Mouse (Mus musculus) ES-Bruce4 (cell line): Measurements from ENCODE around the gene Parg.

Experiments
- CTCF ChIP-seq: IDR thresholded peaks from one replicate; pipeline ENCODE4 v1.8.1; 2011; ENCODE audit warnings: low read depth, low read length
- EP300 ChIP-seq: IDR thresholded peaks from 2 replicates; pipeline ENCODE4 v1.6.1; 2011; ENCODE audit warnings: low read depth, low read length; ENCODE audit not compliant: insufficient read depth
- POLR2A ChIP-seq: IDR thresholded peaks from one replicate; pipeline ENCODE4 v1.8.1; 2011; ENCODE audit warnings: low read length; ENCODE audit not compliant: insufficient read depth

DNA sequence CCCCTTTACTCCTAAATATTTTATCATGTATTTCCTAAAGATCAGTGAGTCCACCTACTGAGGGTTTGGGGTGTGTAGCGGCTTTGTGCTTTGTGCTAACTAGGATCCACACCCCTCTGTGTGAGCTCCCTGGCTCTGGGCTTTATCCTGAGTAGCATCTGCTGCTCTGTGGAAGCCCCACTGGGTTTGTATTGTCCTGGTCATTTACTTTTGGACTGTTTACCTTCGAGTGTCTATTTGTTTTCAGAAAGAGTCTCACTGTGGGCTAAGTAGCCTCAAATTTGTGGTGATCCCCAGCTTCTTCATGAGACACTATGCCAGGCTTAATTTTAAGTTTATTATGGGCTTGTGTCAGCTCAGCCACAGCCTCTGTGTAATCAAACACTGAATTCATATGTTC, 67.2 kb downstream of the Parg start:
- TF ChIP-seq CTCF, result no peak
- TF ChIP-seq EP300, result no peak
- no peak for TF ChIP-seq POLR2A
